Mouse (Mus musculus) forebrain, embryonic 14.5 days (tissue): ENCODE measurements at regions not wholly inside any gene's neighbourhood (a gene's known extent, or its start where the extent isn't known, plus 50 kb on each side); places are given as distances from the start of the nearest gene placed in this dataset.
"Not testable (repeated sequence)": the region's sequence is repeated elsewhere in the genome, so short reads cannot be mapped to it uniquely, and the experiment has no call there.

Source experiments
- ATAC-seq: fragments of 200-750 bp; cut with Nextera tagmentation; 2 replicates; pipeline ENCODE4 v1.8.0; 2017; ENCODE audit warnings: mild to moderate bottlenecking, moderate library complexity
- DNase-seq: peaks from one replicate; pipeline ENCODE4 v3.0.0-alpha.2; 2015; ENCODE audit warnings: low spot score
- H3K27ac ChIP-seq: fragments of 300-500 bp; sonication (generic); 2 replicates; pipeline ENCODE4 v1.5.1; 2014; ENCODE audit warnings: low read depth, mild to moderate bottlenecking, control low read depth, low read length, moderate library complexity
- H3K27me3 ChIP-seq: fragments of 300-500 bp; sonication (generic); replicated peaks from 2 replicates; pipeline ENCODE4 v1.6.1; 2014; ENCODE audit warnings: low read length, control low read depth, mixed read lengths; ENCODE audit not compliant: control insufficient read depth, insufficient read depth
- H3K36me3 ChIP-seq: fragments of 300-500 bp; sonication (generic); 2 replicates; pipeline ENCODE4 v1.6.1; 2014; ENCODE audit warnings: low read length, control low read depth; ENCODE audit not compliant: control insufficient read depth, insufficient read depth
- H3K4me1 ChIP-seq: fragments of 300-500 bp; sonication (generic); 2 replicates; pipeline ENCODE4 v1.6.1; 2014; ENCODE audit warnings: antibody characterized with exemption, low read length, control low read depth; ENCODE audit not compliant: control insufficient read depth, insufficient read depth
- H3K4me2 ChIP-seq: fragments of 300-500 bp; sonication (generic); 2 replicates; pipeline ENCODE4 v1.6.1; 2014; ENCODE audit warnings: mild to moderate bottlenecking, control low read depth, low read length
- H3K4me3 ChIP-seq: fragments of 300-500 bp; sonication (generic); 2 replicates; pipeline ENCODE4 v1.5.1; 2014; ENCODE audit warnings: low read depth, low read length, control low read depth
- H3K9ac ChIP-seq: fragments of 300-500 bp; sonication (generic); 2 replicates; pipeline ENCODE4 v1.6.1; 2014; ENCODE audit warnings: mild to moderate bottlenecking, low read length, control low read depth, moderate library complexity
- H3K9me3 ChIP-seq: fragments of 300-500 bp; sonication (generic); replicated peaks from 2 replicates; pipeline ENCODE4 v1.6.1; 2016; ENCODE audit warnings: low read length, control low read depth, mixed read lengths; ENCODE audit not compliant: control insufficient read depth
- WGBS: fragments of 180-500 bp; shearing (Covaris S2); extraction: QIAGEN DNeasy Blood & Tissue Kit; methylation state at CpG from one replicate; pipeline ENCODE4 v1.1.7; 2014; 5-methylcytosine and 5-hydroxymethylcytosine counted together

DNA sequence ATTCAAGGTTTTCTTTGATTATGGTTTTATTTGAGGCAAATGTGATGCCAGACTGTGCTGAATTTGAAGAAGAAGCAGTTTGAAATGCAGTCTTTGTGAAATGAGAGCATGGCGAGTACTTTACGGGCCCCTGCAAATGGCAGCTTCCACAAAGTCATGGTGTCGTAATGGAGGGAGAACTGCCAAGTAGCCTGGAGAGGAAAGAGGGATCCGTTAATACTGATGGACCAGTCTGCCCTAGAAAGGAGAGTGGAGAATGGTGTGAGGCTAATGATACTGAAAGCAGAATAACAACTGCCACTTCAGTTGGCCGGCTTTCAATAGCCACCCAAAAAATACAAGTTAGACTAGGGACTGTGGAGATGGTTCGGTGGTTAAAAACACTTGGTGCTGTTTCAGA is 492.8 kb downstream of the Gm4340 start:
- 37% methylated on average over 6 of the region's 6 CpGs for WGBS
- Histone ChIP-seq H3K9ac (no peak overlapping the region), H3K36me3 (no peaks in the 10 kb centered on the region), H3K4me3 (no peak overlapping the region), H3K9me3 (no peaks in the 10 kb centered on the region), H3K27ac (peak overlapping the region; percentile 41; the same call in 1 of the 2 replicates), H3K27me3 (no peaks in the 10 kb centered on the region), H3K4me2 (no peak overlapping the region), H3K4me1 (no peaks in the 10 kb centered on the region)
- ATAC-seq, result peak; percentile 95
- DNase-seq, result peak; percentile 90

DNA sequence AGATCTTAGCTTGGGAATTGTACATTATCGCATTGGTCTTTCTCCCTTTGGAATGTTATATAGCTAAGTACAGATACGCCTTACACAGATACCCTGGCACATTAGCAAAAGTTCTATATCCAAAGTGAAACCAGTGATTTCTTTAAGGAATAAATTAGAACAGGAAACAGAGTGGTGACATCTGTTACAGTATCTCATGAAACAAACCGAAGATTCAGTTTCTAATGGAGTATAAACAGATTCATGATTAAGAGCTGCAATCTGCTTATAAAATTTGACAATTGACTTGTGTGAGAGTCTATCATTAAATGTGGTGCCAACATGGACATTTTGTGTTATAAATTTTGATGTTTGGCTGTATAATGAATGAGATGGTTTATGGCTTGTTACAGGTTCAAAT is 501.1 kb downstream of the Gm4340 start:
- Histone ChIP-seq H3K4me1 (no peaks in the 10 kb centered on the region), H3K27ac (no peak overlapping the region), H3K9ac (no peak overlapping the region), H3K27me3 (no peaks in the 10 kb centered on the region), H3K4me3 (no peak overlapping the region), H3K9me3 (no peaks in the 10 kb centered on the region), H3K36me3 (no peaks in the 10 kb centered on the region), H3K4me2 (no peak overlapping the region)
- DNase-seq (peak; percentile 51), ATAC-seq (peak; percentile 46; the same call in 1 of the 2 replicates)
- WGBS, result 78% methylated on average over 3 of the region's 3 CpGs

DNA sequence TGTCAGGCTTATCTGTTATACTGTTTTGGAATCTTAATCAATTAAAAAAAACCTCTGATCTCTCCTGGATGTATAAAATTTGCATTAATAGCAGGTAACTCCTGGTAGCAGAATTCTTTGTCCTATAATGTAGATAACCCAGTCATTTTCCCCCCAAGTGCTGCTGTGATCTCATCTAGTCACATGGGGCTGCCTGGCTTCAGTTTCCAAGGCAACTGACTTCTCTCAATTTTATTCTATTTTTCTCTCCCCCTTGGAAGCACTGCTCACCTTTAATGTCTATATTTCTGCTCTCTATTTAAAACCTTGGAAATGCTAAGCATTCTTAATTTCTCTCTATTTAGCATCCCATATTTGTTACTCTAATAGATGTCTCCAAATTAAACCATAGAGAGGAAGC is 515.1 kb downstream of the Gm4340 start:
- ATAC-seq (no peak), DNase-seq (peak; percentile 44)

DNA sequence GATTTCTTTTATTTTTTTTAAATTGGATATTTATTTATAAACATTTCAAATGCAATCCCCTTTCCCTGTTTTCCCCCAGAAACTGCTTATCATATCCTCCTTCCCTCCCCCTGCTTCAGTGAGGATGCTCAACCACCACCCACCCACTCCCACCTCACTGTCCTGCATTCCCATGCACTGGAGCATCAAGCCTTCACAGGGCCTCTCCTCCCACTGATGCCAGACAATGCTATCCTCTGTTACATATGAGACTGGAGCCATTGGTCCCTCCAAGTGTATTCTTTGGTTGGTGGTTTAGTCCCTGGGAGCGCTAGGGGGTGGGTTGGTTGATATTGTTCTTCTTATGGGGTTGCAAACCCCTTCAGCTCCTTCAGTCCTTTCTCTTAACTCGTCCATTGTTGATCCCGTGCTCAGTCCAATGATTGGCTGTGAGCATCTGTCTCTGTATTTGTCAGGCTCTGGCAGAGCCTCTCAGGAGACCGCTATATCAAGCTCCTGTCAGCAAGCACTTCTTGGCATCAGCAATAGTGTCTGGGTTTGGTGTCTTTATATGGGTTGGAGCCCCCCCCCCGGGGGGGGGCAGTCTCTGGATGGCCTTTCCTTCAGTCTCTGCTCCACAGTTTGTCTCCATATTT is 519.6 kb downstream of the Gm4340 start:
- DNase-seq, H3K27ac ChIP-seq, H3K4me1 ChIP-seq, H3K36me3 ChIP-seq, H3K27me3 ChIP-seq, H3K4me3 ChIP-seq, H3K9ac ChIP-seq, H3K4me2 ChIP-seq, H3K9me3 ChIP-seq, ATAC-seq: not testable (repeated sequence)
- WGBS, result 46% methylated on average over 5 of the region's 5 CpGs

More for the DNA sequence above, 515.1 kb downstream of the Gm4340 start:
- H3K9me3 ChIP-seq, result no peaks in the 10 kb centered on the region
- H3K27me3 ChIP-seq, result no peaks in the 10 kb centered on the region
- no peaks in the 10 kb centered on the region for H3K4me1 ChIP-seq
- no peak overlapping the region for H3K4me2 ChIP-seq
- no peak overlapping the region for H3K27ac ChIP-seq
- H3K4me3 ChIP-seq, result no peak overlapping the region
- H3K36me3 ChIP-seq, result no peaks in the 10 kb centered on the region
- no peak overlapping the region for H3K9ac ChIP-seq
